Mouse (Mus musculus) B cell, adult 67 days (primary cell): Measurements from ENCODE around the gene Nae1. TPM values are rescaled to one million over a fixed set of nuclear protein-coding genes. Genes with fewer than 3 reads are reported as not detected.

Experiments used
- total RNA-seq, 2 experiments: library from RNA; stranded (reverse); gene quantifications; 4 replicates each; pipeline ENCODE4 v1.2.4; 2023

Gene Nae1
- 10 to 100 TPM; 44.8 to 45.2 TPM for total RNA-seq

DNA sequence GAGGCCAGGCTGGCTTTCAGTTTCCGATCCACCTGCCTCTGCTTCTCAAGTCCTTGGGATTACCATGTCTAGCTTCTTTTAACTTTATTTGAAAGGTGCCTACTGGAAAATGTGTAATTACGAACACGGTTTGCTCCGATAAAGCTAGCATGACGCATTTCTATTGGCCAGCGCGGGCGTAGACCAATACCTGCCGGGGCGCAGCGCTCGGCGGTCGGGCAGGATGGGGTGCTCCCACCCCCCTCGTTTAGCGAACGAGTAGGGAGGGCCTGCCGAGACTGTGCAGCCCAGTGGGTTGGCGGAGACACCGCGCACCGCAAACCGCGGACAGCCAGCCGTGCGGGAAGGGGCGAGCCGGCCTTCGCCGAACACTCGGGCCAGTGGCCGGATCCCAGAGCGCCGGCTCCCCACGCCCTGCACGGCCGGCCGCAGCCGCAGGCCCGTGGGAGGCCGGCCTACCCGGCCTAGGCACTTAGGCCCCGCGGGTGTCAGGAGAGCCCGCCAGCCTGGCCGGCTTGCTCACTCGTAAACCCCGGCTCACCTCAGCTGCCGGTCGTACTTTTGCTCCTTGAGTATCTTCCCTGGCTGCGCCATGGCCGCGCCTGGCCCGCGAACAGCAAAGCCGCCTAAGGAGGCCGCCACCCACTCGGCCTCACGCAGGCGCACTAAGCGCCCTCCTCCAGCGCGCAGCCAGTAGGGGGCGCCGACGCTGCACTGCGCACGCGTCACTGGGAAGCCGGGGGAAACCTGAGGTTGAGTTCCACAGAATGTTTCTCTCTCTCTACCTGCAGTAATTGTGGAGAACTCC is at the start of gene Nae1, which contains the start of gene Car7:
Gene Nae1, minus strand, starts transcription at position 667 of the 808 bp plus-strand sequence.
Gene Car7, plus strand, starts transcription at position 719 of the 808 bp plus-strand sequence.

DNA sequence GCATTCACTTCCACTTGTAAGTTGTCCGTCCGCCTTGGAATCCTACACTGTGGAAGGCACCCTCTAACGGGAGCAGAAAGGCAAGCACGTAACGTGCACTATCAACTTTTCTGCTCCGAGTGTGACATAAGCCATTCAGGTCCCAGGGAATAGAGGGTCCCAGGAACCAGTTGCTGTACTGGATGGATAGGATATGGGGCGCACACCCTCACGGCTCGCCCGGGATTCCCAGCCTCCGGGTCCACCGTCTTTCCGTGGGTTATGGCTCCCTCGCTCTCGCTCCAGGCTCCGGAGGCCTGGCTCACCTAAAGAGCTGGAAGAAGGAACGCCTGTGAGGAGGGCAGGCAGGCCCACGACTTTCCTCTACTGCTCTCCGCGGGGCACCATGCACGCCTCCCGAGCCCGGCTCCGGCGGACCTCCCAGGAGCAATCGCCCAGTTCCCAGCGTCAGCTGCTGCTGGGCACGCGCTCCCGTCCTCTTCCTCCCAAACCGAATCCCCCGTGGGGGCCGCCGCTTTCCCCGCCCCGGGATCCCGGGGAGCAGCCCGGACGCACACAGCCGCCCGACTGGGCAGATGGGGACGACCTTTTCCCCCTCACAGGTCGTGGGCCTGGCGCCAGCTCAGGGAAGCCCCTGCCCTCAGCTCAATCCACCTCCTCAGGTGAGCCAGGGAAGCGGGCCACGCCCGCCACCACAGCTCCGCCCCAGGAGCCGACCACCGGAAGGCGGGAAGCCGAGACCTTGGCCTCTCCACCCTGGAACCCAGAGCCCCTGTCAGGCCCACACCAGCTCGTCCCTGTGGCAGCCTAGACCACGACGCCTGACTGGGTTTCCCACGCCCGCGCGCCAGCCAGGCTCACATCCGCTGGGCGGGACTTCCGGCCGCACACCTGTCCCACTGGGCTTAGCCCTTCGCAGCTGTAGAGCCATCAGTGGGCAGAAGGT is 25.1 kb downstream of the Nae1 start, which contains the start of gene Terb1:
Gene Terb1, minus strand, starts transcription at position 850 of the 946 bp plus-strand sequence.

Other genes starting within 250 kb of the Nae1 start
- gene Cmtm2a, start 241.5 kb downstream of the Nae1 start, total RNA-seq, result not detected
- not detected for gene Gm45711, start 224.6 kb downstream of the Nae1 start, total RNA-seq
- not detected for gene Cmtm1, start 224.5 kb downstream of the Nae1 start, total RNA-seq
- not detected for gene Gm11020, start 213.1 kb downstream of the Nae1 start, total RNA-seq
- gene Cmtm2b, start 212.4 kb downstream of the Nae1 start, total RNA-seq, result not detected
- 10 to 100 TPM; 14.2 to 16.9 TPM for gene Cmtm3, start 195.2 kb downstream of the Nae1 start, total RNA-seq
- gene Cmtm4, start 138.8 kb downstream of the Nae1 start, total RNA-seq, result 1 to 10 TPM; 1.1 to 1.4 TPM
- 10 to 100 TPM; 47.8 to 64.7 TPM for gene Dync1li2, start 91.6 kb downstream of the Nae1 start, total RNA-seq
- 1 to 10 TPM; 2.4 to 2.8 TPM for gene Terb1, start 24.7 kb downstream of the Nae1 start, total RNA-seq
- gene Car7, start 52 bp upstream of the Nae1 start, total RNA-seq, result 1 to 10 TPM in 1 of 2 experiments, under 1 TPM in 1; 0.95 to 2.7 TPM
- gene Pdp2, start 56.8 kb upstream of the Nae1 start, total RNA-seq, result 10 to 100 TPM; 12.1 to 13.4 TPM
- gene Cdh16, start 89.8 kb upstream of the Nae1 start, total RNA-seq, result not detected
- 10 to 100 TPM; 22.2 to 26.9 TPM for gene Rrad, start 96.7 kb upstream of the Nae1 start, total RNA-seq
- gene Ciao2b, start 107.3 kb upstream of the Nae1 start, total RNA-seq, result 10 to 100 TPM; 27.5 to 35.8 TPM
- not detected for gene Ces2a, start 199.4 kb upstream of the Nae1 start, total RNA-seq